Mouse (Mus musculus) G1E (cell line): ENCODE data around the gene Tm9sf1. TPM values are rescaled to one million over a fixed set of nuclear protein-coding genes. Genes with fewer than 3 reads are reported as not detected.

Source experiments
- ATAC-seq: 2 replicates; pipeline ENCODE4 v1.8.0; 2016; ENCODE audit warnings: mild to moderate bottlenecking; ENCODE audit not compliant: insufficient number of reproducible peaks, poor library complexity, low FRiP score, severe bottlenecking; ENCODE audit errors: extremely low read depth
- DNase-seq: peaks from one replicate; pipeline ENCODE4 v3.0.0; 2012; ENCODE audit warnings: low spot score
- H3K27me3 ChIP-seq: 2 replicates; pipeline ENCODE4 v1.6.1; 2012; ENCODE audit warnings: mild to moderate bottlenecking, low read length, inconsistent platforms; ENCODE audit not compliant: insufficient read depth
- H3K36me3 ChIP-seq: replicated peaks from 2 replicates; pipeline ENCODE3; 2012; ENCODE audit warnings: mild to moderate bottlenecking, inconsistent platforms
- H3K4me1 ChIP-seq: 2 replicates; pipeline ENCODE4 v1.6.1; 2012; ENCODE audit warnings: low read depth, low read length, inconsistent platforms, mixed read lengths; ENCODE audit not compliant: insufficient read depth
- H3K4me3 ChIP-seq: 2 replicates; pipeline ENCODE4 v1.5.1; 2012; ENCODE audit warnings: low read depth, mild to moderate bottlenecking, inconsistent platforms, low read length, moderate library complexity, mixed read lengths
- H3K9me3 ChIP-seq: replicated peaks from 2 replicates; pipeline ENCODE4 v1.6.1; 2012; ENCODE audit warnings: inconsistent platforms
- CTCF ChIP-seq: IDR thresholded peaks from 2 replicates; pipeline ENCODE4 v1.5.1; 2012; ENCODE audit warnings: low read depth, low read length, inconsistent platforms, mixed read lengths
- GATA1 ChIP-seq: IDR thresholded peaks from 2 replicates; pipeline ENCODE4 v1.6.1; 2012; ENCODE audit warnings: borderline replicate concordance, low read length, inconsistent platforms, mixed read lengths
- GATA2 ChIP-seq: IDR thresholded peaks from 2 replicates; pipeline ENCODE4 v1.6.1; 2012; ENCODE audit warnings: low read depth, low read length, inconsistent platforms, borderline replicate concordance
- POLR2AphosphoS5 ChIP-seq: IDR thresholded peaks from 2 replicates; pipeline ENCODE4 v1.6.1; 2012; ENCODE audit warnings: low read depth, low read length, inconsistent platforms; ENCODE audit not compliant: insufficient replicate concordance
- TAL1 ChIP-seq: conservative IDR thresholded peaks from 2 replicates; pipeline ENCODE4 v1.6.1; 2012; ENCODE audit warnings: low read depth, low read length, inconsistent platforms, mixed read lengths
- polyA plus RNA-seq: library from polyadenylated mRNA; stranded (reverse); fragments of >175 nt; gene quantifications from 2 replicates; pipeline ENCODE4 v1.2.3, GENCODE M21; 2012
- total RNA-seq, 2 experiments: library from RNA; stranded (forward) in 1 of 2; stranded (reverse) in 1 of 2; fragments of 200-1000 nt in 1 of 2; fragments of >200 nt in 1 of 2; fragmentation: Nextera tagmentation in 1 of 2; gene quantifications; 2 replicates each; pipeline ENCODE4 v1.2.3; 2014 to 2017

Gene Tm9sf1
- total and polyA plus RNA-seq, 3 experiments, result 14.8 to 57.7 (median 40.6) TPM

GRCm38 (mm10) chr14:55591331-55591891, 52.2 kb downstream of the Tm9sf1 start, which contains the start of gene Rnf31:
Gene Rnf31 (plus strand): TSS chr14:55591708.
- peak; percentile 79 for ATAC-seq
- Histone ChIP-seq H3K36me3 (peaks cover 64% of the 10 kb centered on the region), H3K4me1 (peaks cover 62% of the 10 kb centered on the region)

DNA sequence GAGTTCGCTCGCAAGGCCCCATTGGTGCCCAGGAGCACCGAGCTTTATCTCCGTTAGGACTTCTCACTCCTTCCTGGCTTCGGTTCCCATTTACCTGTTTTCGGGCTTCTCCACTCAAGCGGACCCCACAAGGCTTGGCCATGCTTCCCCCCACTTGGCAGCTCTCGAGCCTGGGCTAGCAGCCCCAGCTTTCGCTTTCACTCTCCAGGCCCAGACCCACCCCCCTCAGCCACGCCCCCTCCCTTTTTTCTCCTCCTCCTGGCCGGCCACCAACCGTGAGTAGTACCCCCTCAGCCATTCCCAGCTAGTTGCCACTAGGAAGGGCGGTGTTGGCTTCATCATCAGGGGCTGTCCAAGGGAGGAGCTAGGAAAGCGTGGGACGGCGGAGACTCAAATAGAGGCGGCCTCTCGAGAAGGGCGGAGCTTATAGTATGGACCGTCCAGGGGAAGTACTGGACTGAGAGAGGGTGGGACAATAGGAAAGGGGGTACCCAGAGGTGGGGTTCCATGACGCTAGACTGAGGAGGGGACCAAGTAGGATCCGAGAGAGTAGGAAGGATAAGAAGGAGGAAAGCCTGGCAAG, 52.8 kb downstream of the Tm9sf1 start, which contains the start of gene Psme2:
TSS of gene Psme2 (minus strand) at position 366 of the 583 bp plus-strand sequence.
- ATAC-seq (peak; percentile 87), DNase-seq (peak; percentile 91)
- no peak for TF ChIP-seq GATA2
- no peak for TF ChIP-seq POLR2AphosphoS5
- no peak for TF ChIP-seq CTCF
- H3K27me3 ChIP-seq, result no peaks in the 10 kb centered on the region
- H3K9me3 ChIP-seq, result no peaks in the 10 kb centered on the region
- peaks cover 67% of the 10 kb centered on the region for H3K4me1 ChIP-seq
- peaks cover 58% of the 10 kb centered on the region for H3K36me3 ChIP-seq
- peak within 1 kb of the TSS; percentile 96 for H3K4me3 ChIP-seq

More at GRCm38 (mm10) chr14:55591331-55591891, 52.2 kb downstream of the Tm9sf1 start, which contains the start of gene Rnf31:
- DNase-seq, result peak; percentile 87
- H3K27me3 ChIP-seq, result no peaks in the 10 kb centered on the region
- no peak for TF ChIP-seq GATA2
- no peak for TF ChIP-seq CTCF
- TF ChIP-seq TAL1, result no peak
- H3K9me3 ChIP-seq, result no peaks in the 10 kb centered on the region
- peak within 1 kb of the TSS; percentile 96 for H3K4me3 ChIP-seq

DNA sequence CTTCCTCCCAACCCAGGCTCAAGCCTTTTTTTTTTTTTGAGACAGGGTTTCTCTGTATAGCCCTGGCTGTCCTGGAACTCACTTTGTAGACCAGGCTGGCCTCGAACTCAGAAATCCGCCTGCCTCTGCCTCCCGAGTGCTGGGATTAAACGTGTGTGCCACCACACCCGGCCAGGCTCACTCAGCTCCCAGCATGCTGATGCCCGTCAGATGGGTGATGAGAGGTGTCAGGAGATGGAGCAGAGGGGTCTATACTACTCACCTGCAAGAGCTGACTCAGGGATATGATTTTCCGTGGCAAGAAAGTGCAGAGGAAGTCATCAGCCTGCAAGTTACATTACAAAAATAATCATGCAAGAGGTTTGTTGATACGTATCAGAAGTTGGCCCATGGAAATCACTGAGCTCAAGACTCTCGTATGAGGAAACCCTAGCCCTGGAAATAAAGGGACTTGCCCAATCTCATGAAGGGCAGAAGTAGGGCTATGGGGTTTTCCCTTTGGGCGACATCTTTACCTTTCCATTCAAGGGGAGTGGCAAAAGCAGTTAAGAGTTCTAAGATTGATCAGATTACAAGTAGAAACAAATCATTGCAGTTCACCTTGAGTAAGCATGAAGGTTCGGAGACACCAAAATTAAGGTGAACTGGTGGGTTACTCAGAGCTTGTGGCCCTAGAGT, 53.7 kb downstream of the Tm9sf1 start:
- Histone ChIP-seq H3K9me3 (no peaks in the 10 kb centered on the region), H3K4me1 (peaks cover 75% of the 10 kb centered on the region), H3K27me3 (no peaks in the 10 kb centered on the region), H3K36me3 (peaks cover 49% of the 10 kb centered on the region), H3K4me3 (peak overlapping the region; percentile 96)
- DNase-seq (no peak), ATAC-seq (no peak)
- TF ChIP-seq GATA2, result no peak
- no peak for TF ChIP-seq GATA1
- no peak for TF ChIP-seq CTCF
- no peak for TF ChIP-seq TAL1
- no peak for TF ChIP-seq POLR2AphosphoS5

DNA sequence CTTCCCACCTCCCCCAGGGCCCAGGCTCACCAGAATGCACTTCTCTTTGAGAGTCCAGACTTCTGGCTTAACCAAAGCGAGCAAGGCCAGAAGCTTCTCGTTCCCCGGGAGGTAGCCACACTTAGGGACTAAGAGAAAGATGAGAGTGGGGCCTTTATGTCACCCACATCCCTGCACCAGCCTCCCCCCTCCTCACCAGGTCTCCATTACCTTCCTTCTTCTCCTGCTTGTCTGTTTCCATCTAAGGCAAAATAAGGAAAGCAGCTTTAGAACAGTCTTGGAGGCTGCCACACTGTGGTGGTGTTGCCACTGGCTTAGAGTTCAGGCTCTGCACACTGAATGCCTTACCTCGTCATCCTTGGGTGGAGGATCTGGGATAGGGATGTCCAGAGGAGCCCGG, 54.3 kb downstream of the Tm9sf1 start:
- peaks cover 42% of the 10 kb centered on the region for H3K36me3 ChIP-seq
- DNase-seq (no peak), ATAC-seq (no peak)
- no peaks in the 10 kb centered on the region for H3K9me3 ChIP-seq
- H3K27me3 ChIP-seq, result no peaks in the 10 kb centered on the region
- peaks cover 76% of the 10 kb centered on the region for H3K4me1 ChIP-seq
- TF ChIP-seq GATA2, result no peak
- TF ChIP-seq POLR2AphosphoS5, result no peak
- no peak for TF ChIP-seq CTCF
- TF ChIP-seq TAL1, result no peak
- TF ChIP-seq GATA1, result no peak
- H3K4me3 ChIP-seq, result peak overlapping the region; percentile 96; the same call in 1 of the 2 replicates

GRCm38 (mm10) chr14:55586149-55586548, 57.5 kb downstream of the Tm9sf1 start:
- H3K4me1 ChIP-seq, result peaks cover 72% of the 10 kb centered on the region
- TF ChIP-seq TAL1, result no peak; the same call in 1 of the 2 replicates
- no peak for TF ChIP-seq CTCF
- TF ChIP-seq GATA1, result no peak
- no peak for TF ChIP-seq POLR2AphosphoS5
- TF ChIP-seq GATA2, result no peak
- H3K4me3 ChIP-seq, result no peak overlapping the region; the same call in 1 of the 2 replicates
- peak; percentile 17 for ATAC-seq
- H3K9me3 ChIP-seq, result no peaks in the 10 kb centered on the region
- no peaks in the 10 kb centered on the region for H3K27me3 ChIP-seq
- peaks cover 49% of the 10 kb centered on the region for H3K36me3 ChIP-seq
- DNase-seq, result peak; percentile 31

Other genes starting within 250 kb of the Tm9sf1 start
Only the 20 nearest of the 34 such genes appear.
- 39.2 and 42.7 TPM in 2 replicates for gene Dcaf11, start 83.8 kb downstream of the Tm9sf1 start, total RNA-seq (2014; fragmentation: Nextera tagmentation)
- 50.9 and 51.2 TPM in 2 replicates for gene Dcaf11, start 83.8 kb downstream of the Tm9sf1 start, total RNA-seq (2017)
- 33.9 and 40.0 TPM in 2 replicates for gene Dcaf11, start 83.8 kb downstream of the Tm9sf1 start, polyA plus RNA-seq
- 43.1 TPM in 1 of 2 replicates, not detected in the other for gene A730061H03Rik, start 83.4 kb downstream of the Tm9sf1 start, total RNA-seq (2014; fragmentation: Nextera tagmentation)
- gene A730061H03Rik, start 83.4 kb downstream of the Tm9sf1 start, total RNA-seq (2017), result 0.46 and 0.87 TPM in 2 replicates
- 0.17 TPM in 1 of 2 replicates, not detected in the other for gene A730061H03Rik, start 83.4 kb downstream of the Tm9sf1 start, polyA plus RNA-seq
- gene Fitm1, start 68.2 kb downstream of the Tm9sf1 start, total RNA-seq (2014; fragmentation: Nextera tagmentation), result not detected in 2 replicates
- gene Fitm1, start 68.2 kb downstream of the Tm9sf1 start, total RNA-seq (2017), result not detected in 2 replicates
- gene Fitm1, start 68.2 kb downstream of the Tm9sf1 start, polyA plus RNA-seq, result not detected in 2 replicates
- gene Psme1, start 65.7 kb downstream of the Tm9sf1 start, total RNA-seq (2014; fragmentation: Nextera tagmentation), result 598 and 793 TPM in 2 replicates
- gene Psme1, start 65.7 kb downstream of the Tm9sf1 start, total RNA-seq (2017), result 212 and 228 TPM in 2 replicates
- 141 and 155 TPM in 2 replicates for gene Psme1, start 65.7 kb downstream of the Tm9sf1 start, polyA plus RNA-seq
- gene Emc9, start 58.5 kb downstream of the Tm9sf1 start, total RNA-seq (2014; fragmentation: Nextera tagmentation), result 16.7 and 20.0 TPM in 2 replicates
- gene Emc9, start 58.5 kb downstream of the Tm9sf1 start, total RNA-seq (2017), result 17.9 and 23.6 TPM in 2 replicates
- 19.5 and 20.2 TPM in 2 replicates for gene Emc9, start 58.5 kb downstream of the Tm9sf1 start, polyA plus RNA-seq
- 59.4 and 109 TPM in 2 replicates for gene Psme2, start 52.7 kb downstream of the Tm9sf1 start, total RNA-seq (2014; fragmentation: Nextera tagmentation)
- 163 and 165 TPM in 2 replicates for gene Psme2, start 52.7 kb downstream of the Tm9sf1 start, total RNA-seq (2017)
- 33.4 and 50.8 TPM in 2 replicates for gene Psme2, start 52.7 kb downstream of the Tm9sf1 start, polyA plus RNA-seq
- 23.7 and 43.9 TPM in 2 replicates for gene Rnf31, start 52.1 kb downstream of the Tm9sf1 start, total RNA-seq (2014; fragmentation: Nextera tagmentation)
- 11.8 and 12.6 TPM in 2 replicates for gene Rnf31, start 52.1 kb downstream of the Tm9sf1 start, total RNA-seq (2017)
- 34.2 and 35.1 TPM in 2 replicates for gene Rnf31, start 52.1 kb downstream of the Tm9sf1 start, polyA plus RNA-seq
- 25.3 and 31.2 TPM in 2 replicates for gene Irf9, start 40.2 kb downstream of the Tm9sf1 start, total RNA-seq (2014; fragmentation: Nextera tagmentation)
- gene Irf9, start 40.2 kb downstream of the Tm9sf1 start, total RNA-seq (2017), result 37.8 and 39.6 TPM in 2 replicates
- gene Irf9, start 40.2 kb downstream of the Tm9sf1 start, polyA plus RNA-seq, result 40.3 and 64.3 TPM in 2 replicates
- 123 and 137 TPM in 2 replicates for gene Rec8, start 25.8 kb downstream of the Tm9sf1 start, total RNA-seq (2014; fragmentation: Nextera tagmentation)
- gene Rec8, start 25.8 kb downstream of the Tm9sf1 start, total RNA-seq (2017), result 89.9 and 103 TPM in 2 replicates
- gene Rec8, start 25.8 kb downstream of the Tm9sf1 start, polyA plus RNA-seq, result 80.7 and 144 TPM in 2 replicates
- 24.1 and 49.6 TPM in 2 replicates for gene Ipo4, start 7.8 kb downstream of the Tm9sf1 start, total RNA-seq (2014; fragmentation: Nextera tagmentation)
- 18.1 and 24.9 TPM in 2 replicates for gene Ipo4, start 7.8 kb downstream of the Tm9sf1 start, total RNA-seq (2017)
- gene Ipo4, start 7.8 kb downstream of the Tm9sf1 start, polyA plus RNA-seq, result 32.7 and 75.8 TPM in 2 replicates
- gene Gm49378, start 5.9 kb downstream of the Tm9sf1 start, total RNA-seq (2014; fragmentation: Nextera tagmentation), result 7.2 and 10.9 TPM in 2 replicates
- gene Gm49378, start 5.9 kb downstream of the Tm9sf1 start, total RNA-seq (2017), result 2.9 and 4.6 TPM in 2 replicates
- 2.4 TPM in 1 of 2 replicates, not detected in the other for gene Gm49378, start 5.9 kb downstream of the Tm9sf1 start, polyA plus RNA-seq
- 4.0 and 4.2 TPM in 2 replicates for gene Tssk4, start 6.4 kb upstream of the Tm9sf1 start, total RNA-seq (2014; fragmentation: Nextera tagmentation)
- 1.9 and 2.3 TPM in 2 replicates for gene Tssk4, start 6.4 kb upstream of the Tm9sf1 start, total RNA-seq (2017)
- gene Tssk4, start 6.4 kb upstream of the Tm9sf1 start, polyA plus RNA-seq, result 0.17 and 0.26 TPM in 2 replicates
- gene Mdp1, start 16.7 kb upstream of the Tm9sf1 start, total RNA-seq (2014; fragmentation: Nextera tagmentation), result 18.4 and 28.0 TPM in 2 replicates
- gene Mdp1, start 16.7 kb upstream of the Tm9sf1 start, total RNA-seq (2017), result 45.8 and 46.5 TPM in 2 replicates
- 9.4 and 12.2 TPM in 2 replicates for gene Mdp1, start 16.7 kb upstream of the Tm9sf1 start, polyA plus RNA-seq
- 27.7 and 30.8 TPM in 2 replicates for gene Gmpr2, start 28.1 kb upstream of the Tm9sf1 start, total RNA-seq (2014; fragmentation: Nextera tagmentation)
- gene Gmpr2, start 28.1 kb upstream of the Tm9sf1 start, total RNA-seq (2017), result 40.5 and 42.7 TPM in 2 replicates
- 20.0 and 24.7 TPM in 2 replicates for gene Gmpr2, start 28.1 kb upstream of the Tm9sf1 start, polyA plus RNA-seq
- gene Nedd8, start 28.3 kb upstream of the Tm9sf1 start, total RNA-seq (2014; fragmentation: Nextera tagmentation), result 234 and 266 TPM in 2 replicates
- 488 and 566 TPM in 2 replicates for gene Nedd8, start 28.3 kb upstream of the Tm9sf1 start, total RNA-seq (2017)
- gene Nedd8, start 28.3 kb upstream of the Tm9sf1 start, polyA plus RNA-seq, result 112 and 128 TPM in 2 replicates
- gene Tinf2, start 38.0 kb upstream of the Tm9sf1 start, total RNA-seq (2014; fragmentation: Nextera tagmentation), result 51.4 and 55.1 TPM in 2 replicates
- 42.4 and 42.7 TPM in 2 replicates for gene Tinf2, start 38.0 kb upstream of the Tm9sf1 start, total RNA-seq (2017)
- gene Tinf2, start 38.0 kb upstream of the Tm9sf1 start, polyA plus RNA-seq, result 41.7 and 44.2 TPM in 2 replicates
- gene Tgm1, start 70.1 kb upstream of the Tm9sf1 start, total RNA-seq (2014; fragmentation: Nextera tagmentation), result 10.5 and 11.5 TPM in 2 replicates
- 11.7 and 13.1 TPM in 2 replicates for gene Tgm1, start 70.1 kb upstream of the Tm9sf1 start, total RNA-seq (2017)
- gene Tgm1, start 70.1 kb upstream of the Tm9sf1 start, polyA plus RNA-seq, result 26.6 and 31.1 TPM in 2 replicates
- 11.9 and 12.4 TPM in 2 replicates for gene Rabggta, start 78.5 kb upstream of the Tm9sf1 start, total RNA-seq (2014; fragmentation: Nextera tagmentation)
- gene Rabggta, start 78.5 kb upstream of the Tm9sf1 start, total RNA-seq (2017), result 15.2 and 17.3 TPM in 2 replicates
- 19.3 and 27.6 TPM in 2 replicates for gene Rabggta, start 78.5 kb upstream of the Tm9sf1 start, polyA plus RNA-seq
- gene Dhrs1, start 101.9 kb upstream of the Tm9sf1 start, total RNA-seq (2014; fragmentation: Nextera tagmentation), result 67.7 and 86.7 TPM in 2 replicates
- 39.3 and 57.2 TPM in 2 replicates for gene Dhrs1, start 101.9 kb upstream of the Tm9sf1 start, total RNA-seq (2017)
- gene Dhrs1, start 101.9 kb upstream of the Tm9sf1 start, polyA plus RNA-seq, result 4.2 and 6.5 TPM in 2 replicates
- 23.0 and 32.6 TPM in 2 replicates for gene Nop9, start 101.9 kb upstream of the Tm9sf1 start, total RNA-seq (2014; fragmentation: Nextera tagmentation)
- 22.3 and 23.5 TPM in 2 replicates for gene Nop9, start 101.9 kb upstream of the Tm9sf1 start, total RNA-seq (2017)
- 45.5 and 56.5 TPM in 2 replicates for gene Nop9, start 101.9 kb upstream of the Tm9sf1 start, polyA plus RNA-seq